Mouse (Mus musculus): Measurements from ENCODE around the gene Amdhd2. TPM values are rescaled to one million over a fixed set of nuclear protein-coding genes. Genes with fewer than 3 reads are reported as not detected.

Gene Amdhd2
- polyA plus RNA-seq (2012; fragmentation: generic; extraction: Trizol): 29.8 TPM

- peak; percentile 78 for TF ChIP-seq POLR2A (IDR thresholded peaks at IDR 0.05; ENCODE audit: insufficient read length, low read depth)
- TF ChIP-seq CEBPB (IDR thresholded peaks at IDR 0.05; ENCODE audit: insufficient read depth, poor library complexity, severe bottlenecking): no peak
- peak; percentile 98 for TF ChIP-seq POLR2AphosphoS2 (IDR thresholded peaks at IDR 0.05; ENCODE audit: insufficient read length, low read depth)
- TF ChIP-seq MYOD1 (IDR thresholded peaks at IDR 0.05; ENCODE audit: control insufficient read depth in 1 of 3, insufficient read length in 2 of 3, low read depth in 2 of 3): no peak
- TF ChIP-seq TCF12 (IDR thresholded peaks at IDR 0.05; ENCODE audit: insufficient read depth, poor library complexity, severe bottlenecking): no peak
- peak; percentile 87 for TF ChIP-seq USF1 (IDR thresholded peaks at IDR 0.05; ENCODE audit: low read depth)
- Histone ChIP-seq H3K27me3 (ENCODE audit: control insufficient read depth, insufficient read depth, insufficient read length) (no peaks in the 10 kb centered on the region), H3K4me2 (ENCODE audit: low read depth) (peak within 1 kb of the TSS; percentile 88), H3ac (ENCODE audit: control insufficient read depth, insufficient read length) (peak within 1 kb of the TSS; percentile 68), H3K36me3 (ENCODE audit: control insufficient read depth, insufficient read depth) (peaks cover 11% of the 10 kb centered on the region), H3K4me3 (peak within 1 kb of the TSS; percentile 56), H3K79me2 (ENCODE audit: control insufficient read depth, insufficient read depth) (peaks cover 26% of the 10 kb centered on the region)
These were observed at the start of gene Amdhd2 for GRCm38 (mm10) chr17:24163176-24163962. Amdhd2 (minus strand) TSS chr17:24163766.

- no peaks in the 10 kb centered on the region for H3K79me2 ChIP-seq (ENCODE audit: control insufficient read depth, insufficient read depth)
- no peak overlapping the region for H3ac ChIP-seq (ENCODE audit: control insufficient read depth, insufficient read length)
- H3K36me3 ChIP-seq (ENCODE audit: control insufficient read depth, insufficient read depth): no peaks in the 10 kb centered on the region
- H3K27me3 ChIP-seq (ENCODE audit: control insufficient read depth, insufficient read depth, insufficient read length): no peaks in the 10 kb centered on the region
- H3K4me3 ChIP-seq: no peak overlapping the region
- no peak overlapping the region for H3K4me2 ChIP-seq (ENCODE audit: low read depth)
- no peak for TF ChIP-seq REST (IDR thresholded peaks at IDR 0.05; ENCODE audit: insufficient read depth, insufficient read length)
- TF ChIP-seq TCF12 (IDR thresholded peaks at IDR 0.05; ENCODE audit: insufficient read depth, poor library complexity, severe bottlenecking): no peak
- no peak for TF ChIP-seq TCF3 (IDR thresholded peaks at IDR 0.05; ENCODE audit: insufficient read length, low read depth)
- TF ChIP-seq MYOG (IDR thresholded peaks at IDR 0.05; ENCODE audit: control insufficient read depth in 1 of 3, insufficient read depth in 1 of 3, insufficient read length in 2 of 3, low read depth in 2 of 3): no peak
- TF ChIP-seq MAX (IDR thresholded peaks at IDR 0.05; ENCODE audit: low read depth): no peak
- no peak for TF ChIP-seq SRF (IDR thresholded peaks at IDR 0.05; ENCODE audit: control insufficient read depth, insufficient read length, low read depth)
- TF ChIP-seq POLR2AphosphoS2 (IDR thresholded peaks at IDR 0.05; ENCODE audit: insufficient read length, low read depth): no peak
- TF ChIP-seq E2F4 (IDR thresholded peaks at IDR 0.05; ENCODE audit: insufficient read depth): no peak
- no peak for TF ChIP-seq MYOD1 (IDR thresholded peaks at IDR 0.05; ENCODE audit: control insufficient read depth in 1 of 3, insufficient read length in 2 of 3, low read depth in 2 of 3)
- TF ChIP-seq CEBPB (IDR thresholded peaks at IDR 0.05; ENCODE audit: insufficient read depth, poor library complexity, severe bottlenecking): no peak
- TF ChIP-seq USF1 (IDR thresholded peaks at IDR 0.05; ENCODE audit: low read depth): no peak
- no peak for TF ChIP-seq POLR2A (IDR thresholded peaks at IDR 0.05; ENCODE audit: insufficient read length, low read depth)
These were observed 49.6 kb upstream of the Amdhd2 start for GRCm38 (mm10) chr17:24213186-24213585.

GRCm38 (mm10) chr17:24212441-24213018 lies 49.0 kb upstream of the Amdhd2 start:
- no peak overlapping the region for H3K4me3 ChIP-seq

GRCm38 (mm10) chr17:24211631-24212440 lies 48.3 kb upstream of the Amdhd2 start:
- Histone ChIP-seq H3K27me3 (ENCODE audit: control insufficient read depth, insufficient read depth, insufficient read length) (no peaks in the 10 kb centered on the region), H3ac (ENCODE audit: control insufficient read depth, insufficient read length) (no peak overlapping the region), H3K4me2 (ENCODE audit: low read depth) (no peak overlapping the region), H3K36me3 (ENCODE audit: control insufficient read depth, insufficient read depth) (no peaks in the 10 kb centered on the region), H3K79me2 (ENCODE audit: control insufficient read depth, insufficient read depth) (no peaks in the 10 kb centered on the region), H3K4me3 (no peak overlapping the region)
- TF ChIP-seq TCF3 (IDR thresholded peaks at IDR 0.05; ENCODE audit: insufficient read length, low read depth) (no peak), E2F4 (IDR thresholded peaks at IDR 0.05; ENCODE audit: insufficient read depth) (no peak), CEBPB (IDR thresholded peaks at IDR 0.05; ENCODE audit: insufficient read depth, poor library complexity, severe bottlenecking) (no peak), SRF (IDR thresholded peaks at IDR 0.05; ENCODE audit: control insufficient read depth, insufficient read length, low read depth) (no peak), POLR2A (IDR thresholded peaks at IDR 0.05; ENCODE audit: insufficient read length, low read depth) (no peak), MYOD1 (IDR thresholded peaks at IDR 0.05; ENCODE audit: control insufficient read depth in 1 of 3, insufficient read length in 2 of 3, low read depth in 2 of 3) (no peak), POLR2AphosphoS2 (IDR thresholded peaks at IDR 0.05; ENCODE audit: insufficient read length, low read depth) (no peak), MAX (IDR thresholded peaks at IDR 0.05; ENCODE audit: low read depth) (no peak)

More at GRCm38 (mm10) chr17:24212441-24213018, 49.0 kb upstream of the Amdhd2 start:
- H3K4me2 ChIP-seq (ENCODE audit: low read depth): no peak overlapping the region
- H3K27me3 ChIP-seq (ENCODE audit: control insufficient read depth, insufficient read depth, insufficient read length): no peaks in the 10 kb centered on the region
- H3K79me2 ChIP-seq (ENCODE audit: control insufficient read depth, insufficient read depth): no peaks in the 10 kb centered on the region
- TF ChIP-seq POLR2AphosphoS2 (IDR thresholded peaks at IDR 0.05; ENCODE audit: insufficient read length, low read depth) (no peak), TCF12 (IDR thresholded peaks at IDR 0.05; ENCODE audit: insufficient read depth, poor library complexity, severe bottlenecking) (no peak), REST (IDR thresholded peaks at IDR 0.05; ENCODE audit: insufficient read depth, insufficient read length) (no peak), MYOD1 (IDR thresholded peaks at IDR 0.05; ENCODE audit: control insufficient read depth in 1 of 3, insufficient read length in 2 of 3, low read depth in 2 of 3) (no peak), MAX (IDR thresholded peaks at IDR 0.05; ENCODE audit: low read depth) (no peak), CEBPB (IDR thresholded peaks at IDR 0.05; ENCODE audit: insufficient read depth, poor library complexity, severe bottlenecking) (no peak), SRF (IDR thresholded peaks at IDR 0.05; ENCODE audit: control insufficient read depth, insufficient read length, low read depth) (no peak), POLR2A (IDR thresholded peaks at IDR 0.05; ENCODE audit: insufficient read length, low read depth) (no peak), USF1 (IDR thresholded peaks at IDR 0.05; ENCODE audit: low read depth) (no peak), TCF3 (IDR thresholded peaks at IDR 0.05; ENCODE audit: insufficient read length, low read depth) (no peak), E2F4 (IDR thresholded peaks at IDR 0.05; ENCODE audit: insufficient read depth) (no peak), MYOG (IDR thresholded peaks at IDR 0.05; ENCODE audit: control insufficient read depth in 1 of 3, insufficient read depth in 1 of 3, insufficient read length in 2 of 3, low read depth in 2 of 3) (no peak)
- H3ac ChIP-seq (ENCODE audit: control insufficient read depth, insufficient read length): no peak overlapping the region
- no peaks in the 10 kb centered on the region for H3K36me3 ChIP-seq (ENCODE audit: control insufficient read depth, insufficient read depth)
